Mouse (Mus musculus) lung, adult 18-20 months (tissue): ENCODE results near the gene Hat1.

ENCODE experiments used
- DNase-seq, 2 experiments: peaks; one replicate each; pipeline ENCODE4 v3.0.0; 2022; ENCODE audit warnings: mixed read lengths in 2 of 2

The Hat1 gene

DNA sequence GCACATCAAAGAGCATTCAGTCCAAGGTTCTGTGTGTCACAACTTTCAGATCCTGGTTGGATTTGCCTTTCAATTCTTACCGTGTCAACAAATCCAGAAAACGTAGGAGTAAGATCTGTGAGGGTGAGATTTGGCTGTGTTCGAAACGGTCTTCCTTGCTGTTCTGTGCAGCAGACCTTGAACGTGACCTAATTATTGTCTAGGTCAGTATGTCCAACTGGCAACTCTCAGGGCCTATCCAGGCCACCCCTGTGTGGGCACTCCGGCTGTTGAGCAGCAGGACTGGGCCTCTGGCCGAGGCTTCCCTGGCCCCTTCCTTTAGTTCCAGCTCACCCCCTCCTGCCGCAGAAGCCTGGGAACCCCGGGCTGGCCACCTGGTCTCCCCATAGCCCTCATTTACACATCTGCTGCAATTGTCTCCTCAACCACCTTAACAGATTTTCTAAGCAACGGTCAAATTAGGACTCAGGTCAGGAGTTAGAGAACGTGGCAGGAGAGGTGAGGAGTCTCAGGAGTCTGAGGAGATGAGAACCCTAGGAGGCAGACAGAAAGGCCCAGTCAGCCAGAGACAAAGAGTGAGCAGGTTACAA is 78.2 kb downstream of the Hat1 start:
- no peak for DNase-seq

DNA sequence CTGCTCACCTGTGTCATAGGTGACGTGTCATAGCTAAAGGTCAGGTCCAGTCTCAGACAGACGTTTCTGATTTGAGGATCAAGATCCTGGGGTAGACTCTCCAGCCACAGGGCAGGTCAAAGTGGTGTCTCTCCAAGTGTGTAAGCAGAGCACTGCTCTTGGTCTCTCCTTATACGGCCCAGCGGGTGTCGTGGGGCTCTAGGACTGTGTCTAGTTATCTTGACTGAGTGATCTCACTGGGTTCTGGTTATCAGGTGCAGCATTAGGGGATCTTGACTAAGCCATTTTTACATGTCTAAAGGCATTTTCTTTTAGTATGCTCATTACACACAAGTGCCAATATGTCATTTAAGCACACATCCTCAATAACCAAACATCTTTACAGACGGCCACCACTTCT is 82.3 kb downstream of the Hat1 start:
- DNase-seq, result no peak

DNA sequence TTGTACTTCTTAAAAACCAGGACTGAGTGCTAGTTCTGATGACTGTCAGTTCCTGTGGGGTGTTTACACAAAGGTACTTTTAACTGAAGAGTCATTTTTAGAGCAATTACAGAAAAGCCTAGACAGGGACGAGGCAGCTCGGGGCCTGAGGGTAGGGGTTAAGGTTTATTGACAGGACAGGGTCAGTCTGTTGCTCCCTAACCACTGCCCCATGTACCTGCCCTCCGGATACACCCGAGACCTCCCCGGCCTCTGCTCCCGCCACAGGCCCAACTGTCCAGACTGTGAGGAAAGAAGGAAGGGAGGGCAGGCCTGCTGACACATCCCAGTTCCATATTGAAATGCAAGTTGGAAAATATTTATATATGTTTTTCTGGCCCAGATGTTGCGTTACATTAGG is 85.1 kb downstream of the Hat1 start:
- DNase-seq, result no peak

DNA sequence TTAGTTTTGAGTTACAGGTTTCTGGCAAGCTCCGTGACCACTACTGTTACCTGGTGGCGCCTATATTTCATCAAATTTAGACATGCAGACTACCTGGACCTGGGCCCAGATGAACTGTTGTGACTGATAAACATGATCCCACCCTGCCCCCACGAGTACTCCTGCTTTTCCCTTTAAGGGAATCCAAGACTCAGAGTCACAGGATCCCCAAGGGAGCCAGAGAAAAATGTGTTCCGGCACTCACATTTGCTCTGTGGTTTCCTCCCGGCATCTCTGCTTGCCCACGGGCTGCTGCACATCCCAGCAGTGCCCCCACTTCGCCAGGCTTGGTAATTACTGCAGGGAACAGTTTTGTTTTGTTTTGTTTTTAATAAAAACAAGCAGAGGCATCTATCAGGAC is 85.6 kb downstream of the Hat1 start:
- DNase-seq, result no peak

GRCm38 (mm10) chr2:71475311-71475710 is 86.6 kb downstream of the Hat1 start:
- DNase-seq, result no peak

DNA sequence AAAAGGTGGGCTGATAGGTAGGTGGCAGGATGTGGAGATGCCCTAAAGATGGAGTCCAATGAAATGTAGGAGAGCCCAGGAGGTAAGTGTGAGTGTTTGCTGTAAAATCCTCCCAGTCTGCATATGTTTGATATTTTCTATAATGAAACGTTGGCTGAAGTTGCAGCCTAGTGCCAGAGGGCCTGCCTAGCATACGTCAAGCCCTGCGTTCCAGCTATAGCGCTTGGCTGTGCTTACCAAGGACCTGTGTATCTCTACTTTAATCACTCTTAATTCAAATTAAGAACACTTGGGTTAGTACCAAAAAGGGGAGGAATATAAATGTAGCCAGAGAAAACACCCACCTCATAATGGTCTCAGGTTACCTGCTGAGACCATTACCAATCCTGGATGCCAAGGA is 87.0 kb downstream of the Hat1 start:
- DNase-seq, result no peak

GRCm38 (mm10) chr2:71477787-71478186 is 89.0 kb downstream of the Hat1 start:
- DNase-seq, result no peak

DNA sequence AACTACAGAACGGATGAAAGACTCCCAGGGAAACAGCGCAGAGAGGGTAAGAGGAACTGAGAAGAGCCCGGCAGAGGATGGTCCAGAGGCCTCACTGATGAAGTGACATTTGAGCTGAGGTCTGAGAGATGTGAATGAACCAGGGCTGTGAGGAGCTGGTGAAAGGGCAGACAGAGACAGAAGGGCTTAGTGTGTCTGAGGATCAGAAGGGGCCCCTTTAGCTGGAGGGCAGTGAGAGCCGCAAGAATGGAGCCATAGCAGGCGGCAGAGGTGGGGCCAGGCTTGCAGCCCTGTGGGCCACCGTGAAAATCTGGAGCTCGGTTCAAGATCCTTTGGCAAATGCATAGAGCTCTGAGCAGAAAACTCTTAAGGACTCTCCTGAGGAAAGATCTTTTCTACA is 91.2 kb downstream of the Hat1 start:
- no peak for DNase-seq

GRCm38 (mm10) chr2:71481825-71482224 is 93.1 kb downstream of the Hat1 start:
- no peak for DNase-seq

- DNase-seq, result no peak
Observed at GRCm38 (mm10) chr2:71483046-71483716, 94.4 kb downstream of the Hat1 start.

GRCm38 (mm10) chr2:71483717-71484066 is 94.9 kb downstream of the Hat1 start:
- no peak for DNase-seq
